Mouse (Mus musculus): ENCODE measurements around the gene Igfbp6. TPM values are rescaled to one million over a fixed set of nuclear protein-coding genes. Genes with fewer than 3 reads are reported as not detected.
A peak's percentile ranks its signal among the peaks of the same experiment; 100 is the strongest.

Igfbp6 gene
- polyA plus RNA-seq, 1 experiment from 2014 or later, result 0.17 TPM

GRCm38 (mm10) chr15:102103947-102104555, 40.1 kb upstream of the Igfbp6 start:
- Histone ChIP-seq H3K4me3 (peak overlapping the region; percentile 42), H3K4me1 (peaks cover 99% of the 10 kb centered on the region), H3K9me3 (no peaks in the 10 kb centered on the region), H3K36me3 (replicated peaks) (no peaks in the 10 kb centered on the region; the same call in 1 of the 2 replicates), H3K27me3 (ENCODE audit: poor library complexity, severe bottlenecking) (peaks cover 88% of the 10 kb centered on the region), H3K27ac (peak overlapping the region; percentile 88)
- no peak for DNase-seq (ENCODE audit: extremely low spot score, low spot score)
- WGBS, result 21% methylated on average over 12 of the region's 12 CpGs

GRCm38 (mm10) chr15:102105360-102105759, 38.8 kb upstream of the Igfbp6 start:
- DNase-seq (ENCODE audit: extremely low spot score, low spot score), result no peak
- Histone ChIP-seq H3K27me3 (ENCODE audit: poor library complexity, severe bottlenecking) (peaks cover 82% of the 10 kb centered on the region), H3K4me1 (peaks cover 91% of the 10 kb centered on the region), H3K4me3 (no peak overlapping the region), H3K36me3 (replicated peaks) (peaks cover 3% of the 10 kb centered on the region; the same call in 1 of the 2 replicates), H3K27ac (no peak overlapping the region), H3K9me3 (no peaks in the 10 kb centered on the region)
- 64% methylated on average over 5 of the region's 5 CpGs for WGBS

- Histone ChIP-seq H3K27me3 (ENCODE audit: poor library complexity, severe bottlenecking) (peaks cover 77% of the 10 kb centered on the region), H3K36me3 (replicated peaks) (peaks cover 8% of the 10 kb centered on the region), H3K4me1 (peaks cover 84% of the 10 kb centered on the region), H3K9me3 (no peaks in the 10 kb centered on the region), H3K27ac (no peak overlapping the region), H3K4me3 (peak overlapping the region; percentile 48)
- 28% methylated on average over 18 of the region's 18 CpGs for WGBS
- DNase-seq (ENCODE audit: extremely low spot score, low spot score), result no peak
Measured at GRCm38 (mm10) chr15:102105764-102106730, 38.1 kb upstream of the Igfbp6 start.

DNA sequence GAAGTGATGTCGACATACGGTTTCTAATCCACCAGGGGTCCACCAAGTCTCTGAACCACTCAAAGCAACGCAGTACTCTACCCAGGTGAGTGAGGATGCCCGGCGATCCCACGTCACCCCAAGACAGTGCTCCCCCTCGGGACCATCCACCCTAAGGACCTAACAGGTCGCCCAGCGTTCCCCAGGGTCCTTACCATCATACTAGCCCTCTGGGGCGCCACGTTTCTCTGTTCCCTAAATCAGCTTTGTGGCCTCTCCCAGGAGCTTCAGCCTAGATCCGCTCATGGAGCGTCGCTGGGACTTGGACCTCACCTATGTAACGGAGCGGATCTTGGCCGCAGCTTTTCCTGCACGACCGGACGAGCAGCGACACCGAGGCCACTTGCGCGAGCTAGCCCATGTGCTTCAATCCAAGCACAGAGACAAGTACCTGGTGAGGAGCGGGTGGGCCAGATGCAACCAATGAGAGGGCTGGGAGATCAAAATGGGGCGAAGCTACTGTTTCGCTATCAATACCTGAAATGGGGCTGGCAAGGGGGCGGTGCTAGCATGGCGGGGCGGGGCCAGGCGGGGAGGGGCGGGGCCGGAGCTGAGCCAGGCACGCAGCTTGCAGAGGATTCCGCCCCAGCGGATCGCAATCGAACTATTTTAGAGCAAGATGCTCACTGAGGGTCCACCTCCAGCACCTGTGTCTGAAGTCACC, 37.3 kb upstream of the Igfbp6 start:
- Histone ChIP-seq H3K27ac (no peak overlapping the region), H3K9me3 (no peaks in the 10 kb centered on the region), H3K27me3 (ENCODE audit: poor library complexity, severe bottlenecking) (peaks cover 69% of the 10 kb centered on the region), H3K4me3 (peak overlapping the region; percentile 48), H3K4me1 (peaks cover 76% of the 10 kb centered on the region), H3K36me3 (replicated peaks) (peaks cover 17% of the 10 kb centered on the region)
- DNase-seq (ENCODE audit: extremely low spot score, low spot score), result no peak
- 7% methylated on average over 38 of the region's 38 CpGs for WGBS

- peaks cover 58% of the 10 kb centered on the region for H3K27me3 ChIP-seq (ENCODE audit: poor library complexity, severe bottlenecking)
Measured at GRCm38 (mm10) chr15:102107689-102108573, 36.2 kb upstream of the Igfbp6 start.

GRCm38 (mm10) chr15:102108651-102109525, 35.3 kb upstream of the Igfbp6 start:
- Histone ChIP-seq H3K4me1 (peaks cover 59% of the 10 kb centered on the region), H3K27me3 (ENCODE audit: poor library complexity, severe bottlenecking) (peaks cover 49% of the 10 kb centered on the region), H3K4me3 (no peak overlapping the region), H3K9me3 (no peaks in the 10 kb centered on the region), H3K36me3 (replicated peaks) (peaks cover 34% of the 10 kb centered on the region), H3K27ac (no peak overlapping the region)
- peak; percentile 63 for DNase-seq (ENCODE audit: extremely low spot score, low spot score)
- 48% methylated on average over 18 of the region's 18 CpGs for WGBS

More at GRCm38 (mm10) chr15:102107689-102108573, 36.2 kb upstream of the Igfbp6 start:
- peak; percentile 68 for DNase-seq (ENCODE audit: extremely low spot score, low spot score)
- Histone ChIP-seq H3K4me1 (peaks cover 66% of the 10 kb centered on the region), H3K27ac (no peak overlapping the region), H3K4me3 (no peak overlapping the region), H3K36me3 (replicated peaks) (peaks cover 27% of the 10 kb centered on the region), H3K9me3 (no peaks in the 10 kb centered on the region)
- 46% methylated on average over 13 of the region's 13 CpGs for WGBS

DNA sequence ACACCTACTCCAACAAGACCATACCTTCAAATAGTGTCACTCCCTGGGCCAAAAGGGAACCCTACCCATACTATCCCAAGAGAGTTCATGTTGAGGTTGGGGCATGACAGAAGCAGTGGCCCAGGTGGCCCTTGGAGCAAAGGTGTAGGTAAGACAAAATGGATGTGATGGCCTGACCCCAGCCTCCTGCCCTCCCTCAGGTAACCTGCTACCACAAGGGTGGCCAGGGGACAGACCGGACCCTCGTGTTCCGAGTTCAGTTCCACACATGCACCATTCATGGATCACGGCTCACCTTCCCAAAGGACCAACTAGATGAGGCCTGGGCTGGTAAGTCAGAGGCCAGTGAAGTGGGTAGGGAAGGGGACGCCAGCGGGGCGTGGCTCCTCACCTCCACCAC, 33.9 kb upstream of the Igfbp6 start:
- no peak for DNase-seq (ENCODE audit: extremely low spot score, low spot score)
- H3K4me1 ChIP-seq, result peaks cover 46% of the 10 kb centered on the region
- peaks cover 36% of the 10 kb centered on the region for H3K27me3 ChIP-seq (ENCODE audit: poor library complexity, severe bottlenecking)
- WGBS, result 95% methylated on average over 7 of the region's 7 CpGs
- no peak overlapping the region for H3K27ac ChIP-seq
- no peaks in the 10 kb centered on the region for H3K9me3 ChIP-seq
- peaks cover 45% of the 10 kb centered on the region for H3K36me3 ChIP-seq (replicated peaks)
- H3K4me3 ChIP-seq, result no peak overlapping the region

GRCm38 (mm10) chr15:102110701-102111494, 33.3 kb upstream of the Igfbp6 start:
- 83% methylated on average over 29 of the region's 29 CpGs for WGBS
- no peak for DNase-seq (ENCODE audit: extremely low spot score, low spot score)
- Histone ChIP-seq H3K36me3 (replicated peaks) (peaks cover 51% of the 10 kb centered on the region), H3K9me3 (no peaks in the 10 kb centered on the region), H3K27me3 (ENCODE audit: poor library complexity, severe bottlenecking) (peaks cover 29% of the 10 kb centered on the region), H3K27ac (peak overlapping the region; percentile 30; the same call in 1 of the 2 replicates), H3K4me1 (peaks cover 40% of the 10 kb centered on the region), H3K4me3 (no peak overlapping the region)

DNA sequence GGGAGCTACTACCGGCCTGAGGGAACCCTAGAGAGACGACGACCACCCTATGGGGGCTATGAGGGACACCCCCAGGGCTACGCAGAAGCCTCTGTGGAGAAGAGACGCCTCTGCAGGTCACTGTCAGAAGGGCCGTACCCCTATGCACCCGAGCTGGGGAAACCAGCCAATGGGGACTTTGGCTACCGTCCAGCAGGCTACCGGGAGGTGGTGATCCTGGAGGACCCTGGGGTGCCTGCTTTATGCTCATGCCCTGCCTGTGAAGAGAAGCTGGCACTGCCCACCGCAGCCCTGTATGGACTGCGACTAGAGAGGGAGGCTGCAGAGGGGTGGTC, 32.7 kb upstream of the Igfbp6 start:
- H3K36me3 ChIP-seq (replicated peaks), result peaks cover 57% of the 10 kb centered on the region

DNA sequence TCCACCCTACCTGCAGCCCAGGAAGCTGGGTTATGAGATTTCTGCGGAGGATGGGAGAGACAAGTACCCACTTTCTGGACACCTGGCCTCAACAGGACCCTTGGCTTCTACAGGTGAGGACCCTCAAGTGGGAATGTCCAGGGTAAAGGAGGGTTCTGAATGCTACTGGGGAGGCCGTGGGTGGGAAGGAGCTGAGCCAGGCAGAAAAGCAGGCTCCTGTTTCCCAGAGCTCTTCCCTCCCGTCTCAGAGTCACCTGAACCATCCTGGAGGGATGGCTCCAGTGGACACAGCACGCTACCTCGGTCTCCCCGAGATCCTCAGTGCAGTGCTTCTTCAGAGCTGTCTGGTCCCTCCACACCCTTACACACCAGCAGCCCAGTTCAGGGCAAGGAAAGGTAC, 32.0 kb upstream of the Igfbp6 start:
- WGBS, result 87% methylated on average over 6 of the region's 6 CpGs
- no peak overlapping the region for H3K4me3 ChIP-seq
- H3K27me3 ChIP-seq (ENCODE audit: poor library complexity, severe bottlenecking), result peaks cover 16% of the 10 kb centered on the region
- no peaks in the 10 kb centered on the region for H3K9me3 ChIP-seq
- H3K27ac ChIP-seq, result no peak overlapping the region
- peaks cover 64% of the 10 kb centered on the region for H3K36me3 ChIP-seq (replicated peaks)
- H3K4me1 ChIP-seq, result peaks cover 27% of the 10 kb centered on the region
- no peak for DNase-seq (ENCODE audit: extremely low spot score, low spot score)

More for the DNA sequence above, 32.7 kb upstream of the Igfbp6 start:
- Histone ChIP-seq H3K27me3 (ENCODE audit: poor library complexity, severe bottlenecking) (peaks cover 24% of the 10 kb centered on the region), H3K9me3 (no peaks in the 10 kb centered on the region), H3K27ac (peak overlapping the region; percentile 30; the same call in 1 of the 2 replicates), H3K4me3 (no peak overlapping the region), H3K4me1 (peaks cover 34% of the 10 kb centered on the region)
- DNase-seq (ENCODE audit: extremely low spot score, low spot score), result no peak
- 89% methylated on average over 11 of the region's 11 CpGs for WGBS

DNA sequence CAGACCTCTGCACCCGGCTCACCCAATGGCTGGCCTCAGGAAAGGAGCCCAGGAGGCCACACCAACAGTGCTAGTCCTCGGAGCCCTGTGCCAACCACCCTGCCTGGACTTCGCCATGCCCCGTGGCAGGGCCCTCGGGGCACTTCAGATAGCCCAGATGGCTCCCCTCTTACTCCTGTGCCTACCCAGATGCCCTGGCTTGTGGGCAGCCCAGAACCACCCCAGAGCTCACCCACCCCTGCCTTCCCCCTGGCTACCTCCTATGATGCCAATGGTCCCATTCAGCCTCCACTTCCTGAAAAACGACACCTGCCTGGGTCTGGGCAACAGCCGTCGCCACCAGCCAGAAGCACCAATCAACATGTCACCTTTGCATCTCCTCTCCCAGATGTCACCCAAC, 31.3 kb upstream of the Igfbp6 start:
- H3K9me3 ChIP-seq, result no peaks in the 10 kb centered on the region
- 85% methylated on average over 8 of the region's 8 CpGs for WGBS
- H3K36me3 ChIP-seq (replicated peaks), result peaks cover 70% of the 10 kb centered on the region

More for the DNA sequence above, 31.3 kb upstream of the Igfbp6 start:
- Histone ChIP-seq H3K4me3 (no peak overlapping the region), H3K4me1 (peaks cover 21% of the 10 kb centered on the region), H3K27me3 (ENCODE audit: poor library complexity, severe bottlenecking) (peaks cover 10% of the 10 kb centered on the region), H3K27ac (no peak overlapping the region)
- no peak for DNase-seq (ENCODE audit: extremely low spot score, low spot score)
